Mouse (Mus musculus): ENCODE measurements around the gene Klhl8. TPM values are rescaled to one million over a fixed set of nuclear protein-coding genes. Genes with fewer than 3 reads are reported as not detected.

Klhl8 gene
- total RNA-seq, 2 experiments from 2014 or later = 21.5 to 25.5 TPM

GRCm38 (mm10) chr5:103846609-103847008 lies 64.5 kb downstream of the Klhl8 start:
- peak; percentile 66 for DNase-seq

GRCm38 (mm10) chr5:103846154-103846551 lies 64.9 kb downstream of the Klhl8 start:
- DNase-seq = peak; percentile 66

GRCm38 (mm10) chr5:103845418-103846153 lies 65.5 kb downstream of the Klhl8 start:
- DNase-seq = no peak

- DNase-seq = peak; percentile 37
These were observed 67.1 kb downstream of the Klhl8 start for GRCm38 (mm10) chr5:103843938-103844337.

- no peak for DNase-seq
These were observed 71.8 kb downstream of the Klhl8 start for GRCm38 (mm10) chr5:103839265-103839626.

GRCm38 (mm10) chr5:103838550-103839264 lies 72.4 kb downstream of the Klhl8 start:
- peak; percentile 47 for DNase-seq

GRCm38 (mm10) chr5:103836148-103836784 lies 74.8 kb downstream of the Klhl8 start:
- no peak for DNase-seq

GRCm38 (mm10) chr5:103835471-103836147 lies 75.5 kb downstream of the Klhl8 start:
- no peak for DNase-seq

- no peak for DNase-seq
These were observed 80.2 kb downstream of the Klhl8 start for GRCm38 (mm10) chr5:103830886-103831285.

- DNase-seq = no peak
These were observed 81.9 kb downstream of the Klhl8 start for GRCm38 (mm10) chr5:103829158-103829557.

- no peak for DNase-seq
These were observed 82.3 kb downstream of the Klhl8 start for GRCm38 (mm10) chr5:103828729-103829128.

GRCm38 (mm10) chr5:103828304-103828703 lies 82.8 kb downstream of the Klhl8 start:
- DNase-seq = no peak

- no peak for DNase-seq
These were observed 88.1 kb downstream of the Klhl8 start for GRCm38 (mm10) chr5:103822949-103823348.

- DNase-seq = no peak
These were observed 89.4 kb downstream of the Klhl8 start for GRCm38 (mm10) chr5:103821500-103822298.

- DNase-seq = no peak
These were observed 90.0 kb downstream of the Klhl8 start for GRCm38 (mm10) chr5:103821062-103821461.

- no peak for DNase-seq
These were observed 91.4 kb downstream of the Klhl8 start for GRCm38 (mm10) chr5:103819674-103820073.

- DNase-seq = no peak
These were observed 92.5 kb downstream of the Klhl8 start for GRCm38 (mm10) chr5:103818602-103819001.

GRCm38 (mm10) chr5:103817754-103818153 lies 93.3 kb downstream of the Klhl8 start:
- DNase-seq = peak; percentile 73

GRCm38 (mm10) chr5:103816718-103817117 lies 94.3 kb downstream of the Klhl8 start:
- no peak for DNase-seq

- no peak for DNase-seq
These were observed 95.8 kb downstream of the Klhl8 start for GRCm38 (mm10) chr5:103815249-103815617.

GRCm38 (mm10) chr5:103814551-103815248 lies 96.4 kb downstream of the Klhl8 start:
- no peak for DNase-seq
